Mouse (Mus musculus) midbrain, embryonic 12.5 days (tissue): ENCODE data around the gene Bid. TPM values are rescaled to one million over a fixed set of nuclear protein-coding genes. Genes with fewer than 3 reads are reported as not detected.

Experiments
- polyA plus RNA-seq: library from polyadenylated mRNA; unstranded; fragments of >200 nt; fragmentation: Nextera tagmentation; extraction: Ambion mirVana; gene quantifications from 2 replicates; pipeline ENCODE4 v1.2.1, GENCODE M21; 2016

Gene Bid
- polyA plus RNA-seq, 1 experiment from 2014 or later = 14.6 TPM

Other genes with a start within 250 kb of the Bid start
- gene Slc25a18, start 143.3 kb downstream of the Bid start, polyA plus RNA-seq = 1.4 and 1.9 TPM in 2 replicates
- 164 and 166 TPM in 2 replicates for gene Atp6v1e1, start 94.1 kb downstream of the Bid start, polyA plus RNA-seq
- 45.7 and 47.3 TPM in 2 replicates for gene Bcl2l13, start 80.6 kb downstream of the Bid start, polyA plus RNA-seq
- gene Mical3, start 214.1 kb upstream of the Bid start, polyA plus RNA-seq = 18.7 and 19.4 TPM in 2 replicates